Comparison of ENCODE assay signal across 8 mouse cellular contexts in genomic region chr17:74047210-74048082, GRCm38 (mm10). TPM values are rescaled to one million over a fixed set of nuclear protein-coding genes. Genes with fewer than 3 reads are reported as not detected.
DNase-seq lines count a peak whose midpoint lies in the region; ATAC-seq and TF ChIP-seq lines count a peak whose summit lies in the region.

Gene Srd5a2 (minus strand): TSS chr17:74047916.

- no peak within 1 kb of the TSS for H3K27ac ChIP-seq in brown adipose tissue, adult 24 weeks (replicated peaks; ENCODE audit: low read depth, low read length)
- no peak within 1 kb of the TSS for H3K27ac ChIP-seq in hindbrain, embryonic 15.5 days (replicated peaks)
- H3K27ac ChIP-seq in left cerebral cortex, adult 2 months = no peak within 1 kb of the TSS

- WGBS in hindbrain, embryonic 15.5 days = 2% methylated on average over 45 of the region's 45 CpGs

- peak; percentile 16 for DNase-seq in left cerebral cortex, postnatal 4 days
- no peak for DNase-seq in left cerebral cortex, postnatal 10 days (ENCODE audit: extremely low spot score in 1 of 2, low spot score in 2 of 2)
- no peak for DNase-seq in left cerebral cortex, adult 2 months (ENCODE audit: extremely low spot score in 1 of 2, low spot score in 2 of 2)
- no peak for DNase-seq in cerebellum, adult 11 months
- no peak for DNase-seq in lung, postnatal 36 days

- H3K36me3 ChIP-seq in hindbrain, embryonic 15.5 days = no peaks in the 10 kb centered on the region

- no peak for TF ChIP-seq CTCF in left cerebral cortex, adult 2 months (IDR thresholded peaks at IDR 0.05)

- H3K4me2 ChIP-seq in hindbrain, embryonic 15.5 days = peak within 1 kb of the TSS; percentile 59

- H3K27me3 ChIP-seq in hindbrain, embryonic 15.5 days = peaks cover 50% of the 10 kb centered on the region

- peak within 1 kb of the TSS; percentile 31 for H3K4me3 ChIP-seq in brown adipose tissue, adult 24 weeks (ENCODE audit: insufficient read depth, low read depth, low read length)
- peak within 1 kb of the TSS; percentile 34 for H3K4me3 ChIP-seq in hindbrain, embryonic 15.5 days
- no peak within 1 kb of the TSS for H3K4me3 ChIP-seq in left cerebral cortex, adult 2 months

- peaks cover 2% of the 10 kb centered on the region; the same call in 1 of the 2 replicates for H3K4me1 ChIP-seq in brown adipose tissue, adult 24 weeks (ENCODE audit: control insufficient read depth, insufficient read depth, insufficient read length, low read length)
- H3K4me1 ChIP-seq in hindbrain, embryonic 15.5 days (replicated peaks) = peaks cover 12% of the 10 kb centered on the region

- 0 out of 2 replicates have a peak within 1 kb of the TSS, but pooled peaks have one; percentile 11 for H3K9ac ChIP-seq in hindbrain, embryonic 15.5 days

- ATAC-seq in hindbrain, embryonic 15.5 days (ENCODE audit: low FRiP score, low read depth) = peak; percentile 54; the same call in 1 of the 2 replicates
- ATAC-seq in monocyte, adult 5-6 weeks (replicated peaks; ENCODE audit: insufficient number of reproducible peaks, low FRiP score, low TSS enrichment, poor library complexity, severe bottlenecking) = 0 out of 2 replicates have a peak, but pooled peaks have one; percentile 50

- intact Hi-C loops in left cerebral cortex, postnatal 4 days (cut with DNase I) = no loop called here
- intact Hi-C loops in left cerebral cortex, postnatal 10 days (cut with DNase I) = no loop called here
- intact Hi-C loops in left cerebral cortex, adult 2 months (cut with DNase I) = no loop called here

- no peaks in the 10 kb centered on the region for H3K9me3 ChIP-seq in hindbrain, embryonic 15.5 days

RNA-seq across cellular contexts. Expression of gene Srd5a2, which starts in this region (rescaled TPM):
- not detected for total RNA-seq in left cerebral cortex, postnatal 4 days (2021)
- under 1 TPM in 1 of 2 experiments, not detected in 1; 0.28 TPM for total RNA-seq in left cerebral cortex, postnatal 10 days (2021)
- polyA plus RNA-seq in brown adipose tissue, adult 24 weeks (2012; ENCODE audit: insufficient read depth, insufficient read length, missing spikeins) = not detected in 2 replicates
- 0.09 TPM in 2 replicates for polyA plus RNA-seq in hindbrain, embryonic 15.5 days (2015; fragmentation: Nextera tagmentation; extraction: Ambion mirVana)
- total RNA-seq in monocyte, adult 5-6 weeks (2017) = not detected in 3 replicates
- total RNA-seq in left cerebral cortex, adult 2 months (2021) = not detected

Comparison
In these comparisons a context has a peak if more than half of its experiments do, and no peak if none do; other contexts are left out.
1. Peak in DNase-seq in left cerebral cortex, postnatal 4 days; RNA of the gene not detected or under 1 TPM.
2. Peak in ATAC-seq, H3K4me3 ChIP-seq, H3K9ac ChIP-seq and H3K4me2 ChIP-seq in hindbrain, embryonic 15.5 days; RNA of the gene not detected or under 1 TPM.
3. Peak in ATAC-seq in monocyte, adult 5-6 weeks; RNA of the gene not detected or under 1 TPM.